Mouse (Mus musculus): Measurements from ENCODE around the gene Sacs.

DNA sequence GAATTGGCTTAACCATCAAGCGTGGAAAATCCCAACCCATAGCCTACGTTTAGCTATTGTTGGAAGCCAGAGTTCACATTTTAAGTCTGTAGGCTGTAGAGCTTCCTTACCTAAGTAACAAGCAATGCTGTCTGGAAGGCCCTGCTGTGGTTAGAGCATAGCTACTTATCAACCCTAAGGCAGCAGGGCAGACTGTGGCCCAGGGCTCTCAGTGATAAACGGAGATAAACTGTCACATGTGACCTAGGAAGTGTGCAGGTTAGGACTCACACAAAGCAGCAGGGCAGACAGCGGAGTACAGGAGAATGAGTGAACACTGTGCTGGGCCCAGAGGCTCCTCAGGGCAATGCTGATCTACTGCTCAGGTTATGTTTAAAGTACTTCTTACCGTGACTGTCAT, 91.5 kb downstream of the Sacs start:
- TF ChIP-seq CTCF (conservative IDR thresholded peaks at IDR 0.05; ENCODE audit: low read length) (no peak), POU5F1 (IDR thresholded peaks at IDR 0.05; ENCODE audit: borderline replicate concordance, low read length) (no peak), NANOG (IDR thresholded peaks at IDR 0.05; ENCODE audit: borderline replicate concordance, low read length) (no peak)
